Mouse (Mus musculus): Measurements from ENCODE around the gene Hist1h2ae.
"Not testable (repeated sequence)": the region's sequence is repeated elsewhere in the genome, so short reads cannot be mapped to it uniquely, and the experiment has no call there.

Hist1h2ae gene

DNA sequence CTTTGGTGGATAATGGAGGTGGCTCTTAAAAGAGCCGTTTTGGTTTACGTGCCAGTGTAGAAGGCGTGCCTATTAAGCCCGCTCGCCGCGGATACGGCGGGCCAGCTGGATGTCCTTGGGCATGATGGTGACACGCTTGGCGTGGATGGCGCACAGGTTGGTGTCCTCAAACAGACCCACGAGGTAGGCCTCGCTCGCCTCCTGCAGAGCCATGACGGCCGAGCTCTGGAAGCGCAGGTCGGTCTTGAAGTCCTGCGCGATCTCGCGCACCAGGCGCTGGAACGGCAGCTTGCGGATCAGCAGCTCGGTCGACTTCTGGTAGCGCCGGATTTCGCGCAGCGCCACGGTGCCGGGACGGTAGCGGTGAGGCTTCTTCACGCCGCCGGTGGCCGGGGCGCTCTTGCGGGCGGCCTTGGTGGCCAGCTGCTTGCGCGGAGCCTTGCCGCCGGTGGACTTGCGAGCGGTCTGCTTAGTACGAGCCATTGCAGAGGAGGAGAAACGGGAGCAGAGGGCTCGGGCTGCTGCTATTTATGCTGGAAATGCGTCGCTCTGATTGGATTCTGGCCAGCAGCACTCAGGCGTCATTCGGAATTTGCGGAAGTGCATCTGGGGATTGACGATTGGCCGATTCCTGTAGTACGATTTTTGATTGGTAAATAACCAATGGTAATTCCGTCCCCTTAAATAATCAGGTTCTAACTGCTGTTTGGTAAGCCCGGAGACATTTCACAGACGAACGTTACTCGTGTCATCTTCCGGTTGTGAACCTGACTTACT is 8.9 kb downstream of the Hist1h2ae start, which contains the start of gene Hist1h3e:
Gene Hist1h3e, minus strand, starts transcription at position 487 of the 777 bp plus-strand sequence.
- DNase-seq, result peak; percentile 93

DNA sequence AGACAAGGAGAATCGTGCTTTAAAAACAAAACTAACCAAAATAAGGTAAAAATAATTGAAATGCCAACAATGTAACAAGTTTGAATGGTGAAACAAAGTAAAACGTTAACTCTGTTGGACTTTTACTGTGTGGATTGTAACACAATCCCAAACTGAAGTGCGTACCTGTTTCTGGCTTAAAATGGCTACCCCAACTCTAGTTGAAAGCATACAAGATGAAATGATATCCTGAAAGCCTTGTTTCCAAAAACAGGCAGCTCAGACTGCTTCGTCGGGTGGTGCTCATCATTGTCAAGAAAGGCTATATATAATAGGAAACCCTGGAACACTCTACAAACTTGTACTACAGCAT is 9.5 kb downstream of the Hist1h2ae start:
- DNase-seq, result not testable (repeated sequence)

DNA sequence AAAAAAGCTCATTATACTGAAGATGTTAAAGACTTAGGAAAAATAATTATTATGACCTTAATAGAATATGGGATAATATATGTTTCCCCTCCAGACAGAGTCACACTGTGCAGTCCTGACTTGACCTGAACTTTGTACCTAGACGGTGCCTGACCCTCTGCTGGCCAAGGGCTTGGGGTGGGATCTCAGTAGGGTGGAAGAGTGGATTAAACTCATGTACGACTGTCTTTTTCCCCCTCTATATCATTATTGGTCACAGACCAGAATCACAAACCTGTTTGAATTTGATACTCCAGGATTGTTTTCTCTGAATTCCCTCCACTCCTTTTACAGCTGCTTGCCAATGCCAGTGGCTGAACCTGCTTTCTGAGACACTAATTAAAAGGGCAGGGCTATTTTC is 10.3 kb downstream of the Hist1h2ae start:
- DNase-seq, result not testable (repeated sequence)

DNA sequence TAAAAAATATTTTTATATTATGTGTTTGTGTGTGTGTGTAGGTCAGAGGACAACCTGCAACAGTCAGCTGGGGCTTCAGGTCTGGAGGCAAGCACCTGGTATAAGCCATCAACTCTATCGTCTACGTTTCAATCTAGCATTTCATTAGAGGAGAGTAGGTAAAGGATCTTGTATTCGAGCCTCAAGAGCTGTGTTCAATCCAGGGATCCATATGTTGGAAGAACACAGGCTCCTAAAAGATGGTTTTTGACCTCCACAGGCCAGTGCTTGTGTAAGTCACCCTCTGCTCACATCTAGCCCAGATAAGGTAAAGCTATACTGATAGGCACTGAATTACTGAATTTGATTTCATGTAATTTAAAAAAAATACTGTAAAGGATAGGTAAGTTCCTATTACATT is 14.1 kb downstream of the Hist1h2ae start:
- no peak for DNase-seq

DNA sequence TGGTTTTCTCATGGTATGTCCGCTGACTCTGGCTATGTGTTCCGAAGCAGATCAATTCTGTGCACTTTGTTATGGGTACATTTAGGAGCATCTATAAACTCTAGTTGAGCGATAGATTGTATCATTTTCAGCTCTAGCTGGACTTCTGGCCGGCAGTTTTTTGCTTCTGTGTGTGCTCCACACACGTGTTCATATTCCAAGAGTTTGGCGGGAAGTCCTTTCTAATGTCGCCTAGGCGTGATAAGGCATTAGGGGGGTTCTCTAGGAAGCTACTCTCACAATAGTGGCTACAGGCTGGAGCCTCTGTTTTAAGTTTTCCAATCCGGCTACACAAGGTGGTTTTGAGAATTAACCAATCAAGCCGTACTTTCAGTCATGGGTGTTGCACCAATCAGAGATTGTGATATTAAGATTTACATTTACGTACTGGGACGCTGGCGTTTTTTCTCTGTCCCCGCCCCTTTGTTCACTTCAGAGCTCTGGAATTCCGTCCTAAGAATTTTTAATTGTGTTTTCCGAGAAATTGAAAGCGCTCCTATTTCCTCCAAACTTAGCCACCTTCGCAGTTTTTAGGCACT is 15.1 kb downstream of the Hist1h2ae start:
- DNase-seq, result peak; percentile 68

DNA sequence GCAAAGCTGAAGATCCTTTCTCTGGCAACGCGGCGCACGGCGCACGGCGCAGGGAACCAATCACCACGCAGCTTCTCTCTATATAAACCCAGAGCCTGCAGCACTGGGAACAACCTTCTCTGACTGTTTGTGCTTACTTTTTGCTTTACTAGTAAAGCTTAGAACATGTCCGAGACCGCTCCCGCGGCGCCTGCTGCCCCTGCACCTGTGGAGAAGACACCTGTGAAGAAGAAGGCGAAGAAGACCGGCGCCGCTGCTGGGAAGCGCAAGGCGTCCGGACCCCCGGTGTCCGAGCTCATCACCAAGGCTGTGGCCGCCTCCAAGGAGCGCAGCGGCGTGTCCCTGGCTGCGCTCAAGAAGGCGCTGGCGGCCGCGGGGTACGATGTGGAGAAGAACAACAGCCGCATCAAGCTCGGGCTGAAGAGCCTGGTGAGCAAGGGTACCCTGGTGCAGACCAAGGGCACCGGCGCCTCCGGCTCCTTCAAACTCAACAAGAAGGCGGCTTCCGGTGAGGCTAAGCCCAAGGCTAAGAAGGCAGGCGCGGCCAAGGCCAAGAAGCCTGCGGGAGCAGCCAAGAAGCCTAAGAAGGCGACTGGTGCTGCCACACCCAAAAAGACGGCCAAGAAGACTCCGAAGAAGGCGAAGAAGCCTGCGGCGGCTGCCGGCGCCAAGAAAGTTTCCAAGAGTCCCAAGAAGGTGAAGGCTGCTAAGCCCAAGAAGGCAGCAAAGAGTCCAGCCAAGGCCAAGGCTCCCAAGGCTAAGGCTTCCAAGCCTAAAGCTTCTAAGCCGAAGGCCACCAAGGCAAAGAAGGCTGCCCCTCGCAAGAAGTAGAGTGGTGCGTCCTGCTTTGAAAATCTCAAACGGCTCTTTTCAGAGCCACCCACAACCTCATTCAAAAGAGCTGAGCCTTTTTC is 15.8 kb downstream of the Hist1h2ae start:
- peak; percentile 77 for DNase-seq

- DNase-seq, result no peak
Measured at GRCm38 (mm10) chr13:23554393-23554792, 16.6 kb downstream of the Hist1h2ae start.

DNA sequence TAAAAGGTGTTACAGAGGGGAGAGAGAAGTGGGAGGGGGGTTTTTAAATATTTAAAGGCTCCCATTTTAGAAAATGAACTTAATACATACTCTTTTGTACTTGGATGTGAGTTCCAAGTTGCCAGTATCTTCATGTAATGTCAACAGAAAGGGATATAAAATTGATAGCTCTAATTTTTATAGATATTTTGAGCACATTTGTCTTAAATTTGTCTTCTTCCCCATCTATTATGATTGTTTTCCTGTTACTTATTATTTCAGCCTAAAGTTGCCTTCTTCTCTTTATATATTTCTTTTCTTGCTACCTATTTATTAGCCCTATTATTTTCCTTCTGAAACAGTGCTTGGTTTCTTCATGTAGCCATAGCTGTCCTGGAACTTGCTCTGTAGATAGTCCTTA is 18.1 kb downstream of the Hist1h2ae start, which contains the start of gene Hist1h1d:
Gene Hist1h1d, plus strand, starts transcription at position 301 of the 400 bp plus-strand sequence.
- no peak for DNase-seq

DNA sequence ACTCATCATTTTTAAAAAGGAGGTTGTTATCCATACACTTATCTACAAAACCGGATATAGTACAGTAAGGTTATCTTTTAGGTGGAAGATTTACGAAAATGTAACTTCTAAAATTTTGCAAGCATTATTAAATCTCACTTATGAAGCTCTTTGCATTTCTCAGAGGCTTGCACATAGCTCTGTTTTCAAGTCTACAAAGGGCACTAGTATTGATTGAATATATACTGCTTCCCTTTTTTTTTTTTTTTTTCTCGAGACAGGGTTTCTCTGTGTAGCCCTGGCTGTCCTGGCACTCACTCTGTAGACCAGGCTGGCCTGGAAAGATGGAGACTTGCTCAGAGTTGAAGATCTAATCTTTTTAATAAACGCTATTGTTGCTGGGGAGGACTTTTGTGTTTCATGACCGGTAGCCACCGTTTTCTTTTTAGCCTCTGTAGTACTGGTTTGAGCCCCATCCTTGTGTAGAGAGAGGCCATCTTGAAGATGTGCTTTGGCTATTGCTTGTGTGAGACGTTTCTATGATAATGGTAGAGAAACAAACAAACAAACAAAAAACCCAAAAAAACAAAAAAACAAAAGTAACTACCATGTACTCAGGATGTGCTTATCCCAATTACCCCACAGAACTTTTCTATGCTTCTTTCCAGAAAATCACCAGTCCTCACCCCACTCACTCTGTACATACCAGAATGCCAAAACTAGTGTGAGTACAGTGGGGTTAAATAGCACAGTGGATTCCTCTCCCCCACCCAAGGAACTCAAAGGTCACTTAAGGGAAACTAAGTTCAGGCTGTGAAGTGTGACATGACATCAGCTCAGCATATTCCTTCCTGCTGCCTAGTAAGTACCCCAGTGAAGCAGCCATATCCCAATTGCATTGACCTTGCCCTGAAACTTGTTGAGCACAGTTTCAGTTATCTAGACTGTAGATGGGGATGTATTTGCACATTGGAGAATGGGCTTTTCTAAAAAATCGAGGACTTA is 18.8 kb downstream of the Hist1h2ae start:
- no peak for DNase-seq

DNA sequence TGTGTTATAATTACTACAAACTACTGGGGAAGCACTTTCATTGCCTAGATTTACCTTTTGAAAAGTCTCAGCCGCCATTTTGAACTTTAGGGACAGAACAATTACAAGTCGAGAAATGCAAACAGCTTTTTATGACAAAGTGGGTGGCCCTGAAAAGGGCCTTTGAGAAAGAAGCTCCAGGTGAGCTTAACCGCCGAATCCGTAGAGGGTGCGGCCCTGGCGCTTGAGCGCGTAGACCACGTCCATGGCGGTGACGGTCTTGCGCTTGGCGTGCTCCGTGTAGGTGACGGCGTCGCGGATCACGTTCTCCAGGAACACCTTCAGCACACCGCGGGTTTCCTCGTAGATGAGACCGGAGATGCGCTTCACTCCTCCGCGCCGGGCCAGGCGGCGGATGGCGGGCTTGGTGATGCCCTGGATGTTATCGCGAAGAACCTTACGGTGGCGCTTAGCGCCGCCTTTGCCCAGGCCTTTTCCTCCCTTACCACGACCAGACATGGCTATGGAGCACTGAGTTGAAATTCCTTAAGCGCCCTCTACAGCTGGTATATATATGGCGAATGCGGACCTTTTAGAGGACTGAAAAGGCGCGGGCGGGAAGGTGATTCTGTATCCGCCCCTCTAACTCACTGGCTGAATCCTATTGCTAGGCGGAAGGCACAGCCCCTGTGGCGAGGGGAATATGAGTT is 19.7 kb downstream of the Hist1h2ae start, which contains the start of gene Hist1h4f:
Gene Hist1h4f, minus strand, starts transcription at position 503 of the 689 bp plus-strand sequence.
- DNase-seq, result peak; percentile 93

GRCm38 (mm10) chr13:23550761-23551145 is 20.3 kb downstream of the Hist1h2ae start:
- DNase-seq, result no peak

- no peak for DNase-seq
Measured at GRCm38 (mm10) chr13:23546694-23547093, 24.3 kb downstream of the Hist1h2ae start.

DNA sequence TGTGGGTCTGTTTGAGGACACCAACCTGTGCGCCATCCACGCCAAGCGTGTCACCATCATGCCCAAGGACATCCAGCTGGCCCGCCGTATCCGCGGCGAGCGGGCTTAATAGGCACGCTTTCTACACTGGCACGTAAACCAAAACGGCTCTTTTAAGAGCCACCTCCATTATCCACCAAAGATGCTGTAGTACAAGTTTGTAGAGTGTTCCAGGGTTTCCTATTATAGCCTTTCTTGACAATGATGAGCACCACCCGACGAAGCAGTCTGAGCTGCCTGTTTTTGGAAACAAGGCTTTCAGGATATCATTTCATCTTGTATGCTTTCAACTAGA is 26.3 kb downstream of the Hist1h2ae start:
- not testable (repeated sequence) for DNase-seq

GRCm38 (mm10) chr13:23543965-23544786 is 26.8 kb downstream of the Hist1h2ae start, which contains the start of gene Hist1h3f:
Gene Hist1h3f (plus strand): TSS chr13:23544052.
- peak; percentile 76 for DNase-seq

DNA sequence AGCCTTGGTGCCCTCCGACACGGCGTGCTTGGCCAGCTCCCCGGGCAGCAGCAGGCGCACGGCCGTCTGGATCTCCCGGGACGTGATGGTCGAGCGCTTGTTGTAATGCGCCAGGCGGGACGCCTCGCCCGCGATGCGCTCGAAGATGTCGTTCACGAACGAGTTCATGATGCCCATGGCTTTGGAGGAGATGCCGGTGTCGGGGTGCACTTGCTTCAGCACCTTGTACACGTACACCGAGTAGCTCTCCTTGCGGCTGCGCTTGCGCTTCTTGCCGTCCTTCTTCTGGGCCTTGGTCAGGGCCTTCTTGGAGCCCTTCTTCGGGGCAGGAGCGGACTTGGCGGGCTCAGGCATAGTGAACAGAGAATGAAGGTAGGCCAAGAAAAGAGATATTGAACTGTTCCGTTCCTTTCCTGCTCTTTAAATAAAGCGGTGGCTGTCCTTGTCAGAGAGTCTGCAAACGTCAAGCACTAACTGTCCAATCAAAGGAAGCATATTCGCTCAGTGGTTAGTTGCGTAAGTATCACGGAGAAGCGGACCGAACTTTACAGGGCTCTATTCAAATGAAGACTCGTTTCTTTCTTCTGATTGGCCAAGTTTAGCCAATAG is 27.9 kb downstream of the Hist1h2ae start, which contains the start of gene Hist1h2bh:
Gene Hist1h2bh, minus strand, starts transcription at position 394 of the 609 bp plus-strand sequence.
- DNase-seq, result peak; percentile 51

GRCm38 (mm10) chr13:23542225-23542980 is 28.6 kb downstream of the Hist1h2ae start:
- not testable (repeated sequence) for DNase-seq

DNA sequence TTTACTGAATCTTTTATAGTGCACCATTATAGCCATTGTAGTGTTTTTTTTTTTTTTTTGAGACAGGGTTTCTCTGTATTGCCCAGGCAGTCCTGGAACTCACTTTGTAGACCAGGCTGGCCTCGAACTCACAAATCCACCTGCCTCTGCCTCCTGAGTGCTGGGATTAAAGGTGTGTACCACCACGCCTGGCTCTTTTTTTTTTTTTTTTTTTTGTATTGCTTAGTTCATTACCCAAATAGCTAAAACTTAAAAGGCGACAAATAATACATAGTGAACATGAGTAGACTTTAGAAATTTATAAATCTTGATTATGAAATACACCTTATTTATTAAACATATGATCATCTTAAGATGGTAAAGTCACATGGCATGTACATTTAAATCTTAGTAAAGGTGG is 29.5 kb downstream of the Hist1h2ae start:
- no peak for DNase-seq

GRCm38 (mm10) chr13:23539821-23540220 is 31.2 kb downstream of the Hist1h2ae start:
- not testable (repeated sequence) for DNase-seq

GRCm38 (mm10) chr13:23538249-23538648 is 32.8 kb downstream of the Hist1h2ae start:
- no peak for DNase-seq
